Mouse (Mus musculus) adrenal gland, adult 8-10 months (tissue): Measurements from ENCODE around the gene Elfn1. TPM values are rescaled to one million over a fixed set of nuclear protein-coding genes. Genes with fewer than 3 reads are reported as not detected.
"Not testable (repeated sequence)": the region's sequence is repeated elsewhere in the genome, so short reads cannot be mapped to it uniquely, and the experiment has no call there.

Source experiments
- DNase-seq: peaks from one replicate; pipeline ENCODE4 v3.0.0; 2022
- total RNA-seq, 4 experiments: library from RNA; stranded (reverse); gene quantifications; 2 replicates each; pipeline ENCODE4 v1.2.4; 2022

The Elfn1 gene
- total RNA-seq, 4 experiments from 2014 or later = 0.32 to 49.6 (median 5.4) TPM

- no peak for DNase-seq
Measured at GRCm38 (mm10) chr5:139976584-139976983, 68.8 kb downstream of the Elfn1 start.

- DNase-seq = no peak
Measured at GRCm38 (mm10) chr5:139977476-139977875, 69.7 kb downstream of the Elfn1 start.

- no peak for DNase-seq
Measured at GRCm38 (mm10) chr5:139978525-139979276, 71.0 kb downstream of the Elfn1 start.

GRCm38 (mm10) chr5:139979371-139979770, 71.6 kb downstream of the Elfn1 start:
- no peak for DNase-seq

GRCm38 (mm10) chr5:139981976-139982375, 74.2 kb downstream of the Elfn1 start:
- no peak for DNase-seq

- DNase-seq = no peak
Measured at GRCm38 (mm10) chr5:139985073-139985746, 77.5 kb downstream of the Elfn1 start.

- DNase-seq = no peak
Measured at GRCm38 (mm10) chr5:139991531-139991930, 83.8 kb downstream of the Elfn1 start.

GRCm38 (mm10) chr5:139998321-139998720, 90.6 kb downstream of the Elfn1 start:
- not testable (repeated sequence) for DNase-seq

- DNase-seq = no peak
Measured at GRCm38 (mm10) chr5:139998916-139999315, 91.2 kb downstream of the Elfn1 start.

GRCm38 (mm10) chr5:140002541-140002940, 94.8 kb downstream of the Elfn1 start:
- DNase-seq = no peak

- no peak for DNase-seq
Measured at GRCm38 (mm10) chr5:140006861-140007260, 99.1 kb downstream of the Elfn1 start.

- DNase-seq = no peak
Measured at GRCm38 (mm10) chr5:140007656-140008522, 100.1 kb downstream of the Elfn1 start.

- DNase-seq = no peak
Measured at GRCm38 (mm10) chr5:140008523-140008806, 100.7 kb downstream of the Elfn1 start.

GRCm38 (mm10) chr5:140009083-140009655, 101.4 kb downstream of the Elfn1 start:
- no peak for DNase-seq

- DNase-seq = no peak
Measured at GRCm38 (mm10) chr5:140010405-140010804, 102.7 kb downstream of the Elfn1 start.

- no peak for DNase-seq
Measured at GRCm38 (mm10) chr5:140012286-140012967, 104.7 kb downstream of the Elfn1 start.

GRCm38 (mm10) chr5:140013652-140014051, 105.9 kb downstream of the Elfn1 start:
- no peak for DNase-seq

GRCm38 (mm10) chr5:140016896-140017295, 109.2 kb downstream of the Elfn1 start:
- no peak for DNase-seq

- DNase-seq = no peak
Measured at GRCm38 (mm10) chr5:140018780-140019179, 111.0 kb downstream of the Elfn1 start.

GRCm38 (mm10) chr5:140019616-140020015, 111.9 kb downstream of the Elfn1 start:
- DNase-seq = no peak

GRCm38 (mm10) chr5:140021755-140022154, 114.0 kb downstream of the Elfn1 start:
- DNase-seq = no peak

GRCm38 (mm10) chr5:140022861-140023260, 115.1 kb downstream of the Elfn1 start:
- DNase-seq = no peak
